Mouse (Mus musculus) embryonic facial prominence, embryonic 11.5 days (tissue): ENCODE data around the gene Esp23. TPM values are rescaled to one million over a fixed set of nuclear protein-coding genes. Genes with fewer than 3 reads are reported as not detected.
"Not testable (repeated sequence)": the region's sequence is repeated elsewhere in the genome, so short reads cannot be mapped to it uniquely, and the experiment has no call there.

Experiments used
- ATAC-seq: fragments of 200-750 bp; cut with Nextera tagmentation; replicated peaks from 2 replicates; pipeline ENCODE4 v1.8.0; 2017; ENCODE audit warnings: low read depth; ENCODE audit not compliant: insufficient number of reproducible peaks, low FRiP score, low TSS enrichment
- DNase-seq: peaks from one replicate; pipeline ENCODE4 v3.0.0-alpha.2; 2015; ENCODE audit warnings: low spot score
- H3K27ac ChIP-seq: fragments of 300-500 bp; sonication (generic); replicated peaks from 2 replicates; pipeline ENCODE4 v1.5.1; 2014; ENCODE audit warnings: mild to moderate bottlenecking, low read depth, low read length, control low read depth
- H3K27me3 ChIP-seq: fragments of 300-500 bp; sonication (generic); 2 replicates; pipeline ENCODE4 v1.6.1; 2014; ENCODE audit warnings: mild to moderate bottlenecking, low read length, moderate library complexity, mixed read lengths; ENCODE audit not compliant: control insufficient read depth, insufficient read depth
- H3K36me3 ChIP-seq: fragments of 300-500 bp; sonication (generic); replicated peaks from 2 replicates; pipeline ENCODE4 v1.6.1; 2014; ENCODE audit warnings: low read depth, mild to moderate bottlenecking, low read length, moderate library complexity, mixed read lengths; ENCODE audit not compliant: control insufficient read depth, insufficient read depth
- H3K4me1 ChIP-seq: fragments of 300-500 bp; sonication (generic); 2 replicates; pipeline ENCODE4 v1.6.1; 2014; ENCODE audit warnings: low read length, mixed read lengths; ENCODE audit not compliant: control insufficient read depth, insufficient read depth
- H3K4me2 ChIP-seq: fragments of 300-500 bp; sonication (generic); 2 replicates; pipeline ENCODE4 v1.6.1; 2014; ENCODE audit warnings: low read depth, mild to moderate bottlenecking, control low read depth, low read length, moderate library complexity
- H3K4me3 ChIP-seq: fragments of 300-500 bp; sonication (generic); 2 replicates; pipeline ENCODE4 v1.5.1; 2014; ENCODE audit warnings: low read depth, low read length, control low read depth
- H3K9ac ChIP-seq: fragments of 300-500 bp; sonication (generic); replicated peaks from 2 replicates; pipeline ENCODE4 v1.6.1; 2014; ENCODE audit warnings: mild to moderate bottlenecking, control low read depth, low read length
- H3K9me3 ChIP-seq: fragments of 300-500 bp; sonication (generic); replicated peaks from 2 replicates; pipeline ENCODE4 v1.6.1; 2016; ENCODE audit warnings: mild to moderate bottlenecking, low read length, inconsistent platforms, mixed read lengths; ENCODE audit not compliant: control insufficient read depth
- WGBS: fragments of 180-500 bp; shearing (Covaris S2); extraction: QIAGEN DNeasy Blood & Tissue Kit; methylation state at CpG from one replicate; pipeline ENCODE4 v1.1.7; 2014; 5-methylcytosine and 5-hydroxymethylcytosine counted together
- polyA plus RNA-seq: library from polyadenylated mRNA; unstranded; fragments of >200 nt; fragmentation: Nextera tagmentation; extraction: Ambion mirVana; gene quantifications from 2 replicates; pipeline ENCODE4 v1.2.1, GENCODE M21; 2014

Esp23 gene
- polyA plus RNA-seq: not detected in 2 replicates

- Histone ChIP-seq H3K36me3 (no peaks in the 10 kb centered on the region), H3K4me2 (no peak within 1 kb of the TSS), H3K9ac (no peak within 1 kb of the TSS), H3K9me3 (no peaks in the 10 kb centered on the region), H3K27ac (no peak within 1 kb of the TSS), H3K27me3 (no peaks in the 10 kb centered on the region), H3K4me3 (no peak within 1 kb of the TSS), H3K4me1 (no peaks in the 10 kb centered on the region)
- 59% methylated on average over 1 of the region's 1 CpGs for WGBS
- ATAC-seq (no peak), DNase-seq (no peak)
Measured at GRCm38 (mm10) chr17:39076937-39077336, at the start of gene Esp23. Gene Esp23 (minus strand): TSS chr17:39077037.

- not testable (repeated sequence) for ATAC-seq, H3K27me3 ChIP-seq, H3K4me3 ChIP-seq, H3K4me2 ChIP-seq, H3K9ac ChIP-seq, H3K9me3 ChIP-seq, H3K27ac ChIP-seq, H3K36me3 ChIP-seq, H3K4me1 ChIP-seq
- 73% methylated on average over 11 of the region's 11 CpGs for WGBS
- peak; percentile 43 for DNase-seq
Measured at GRCm38 (mm10) chr17:39107126-39107525, 30.3 kb upstream of the Esp23 start.

GRCm38 (mm10) chr17:39095034-39095433 lies 18.2 kb upstream of the Esp23 start, which contains the start of gene Esp22:
Gene Esp22 (plus strand): TSS chr17:39095334.
- 100% methylated on average over 1 of the region's 1 CpGs for WGBS
- H3K27me3 ChIP-seq: no peaks in the 10 kb centered on the region

GRCm38 (mm10) chr17:39063641-39064040 lies 13.2 kb downstream of the Esp23 start:
- no peaks in the 10 kb centered on the region for H3K9me3 ChIP-seq
- H3K36me3 ChIP-seq: no peaks in the 10 kb centered on the region
- no peak overlapping the region for H3K4me3 ChIP-seq
- no peak overlapping the region for H3K4me2 ChIP-seq
- ATAC-seq (no peak), DNase-seq (no peak)
- H3K27me3 ChIP-seq: no peaks in the 10 kb centered on the region
- no peak overlapping the region for H3K9ac ChIP-seq
- H3K4me1 ChIP-seq: no peaks in the 10 kb centered on the region
- H3K27ac ChIP-seq: no peak overlapping the region

More at GRCm38 (mm10) chr17:39095034-39095433, 18.2 kb upstream of the Esp23 start, which contains the start of gene Esp22:
- DNase-seq (no peak), ATAC-seq (no peak)
- Histone ChIP-seq H3K4me3 (no peak within 1 kb of the TSS), H3K9me3 (no peaks in the 10 kb centered on the region), H3K4me2 (no peak within 1 kb of the TSS), H3K4me1 (no peaks in the 10 kb centered on the region), H3K27ac (no peak within 1 kb of the TSS), H3K36me3 (no peaks in the 10 kb centered on the region), H3K9ac (no peak within 1 kb of the TSS)

- DNase-seq: no peak
- no peak within 1 kb of the TSS for H3K27ac ChIP-seq
- no peak within 1 kb of the TSS for H3K4me2 ChIP-seq
- H3K9me3 ChIP-seq: no peaks in the 10 kb centered on the region
- H3K4me1 ChIP-seq: no peaks in the 10 kb centered on the region
- no peak within 1 kb of the TSS for H3K9ac ChIP-seq
- H3K4me3 ChIP-seq: no peak within 1 kb of the TSS
- H3K27me3 ChIP-seq: no peaks in the 10 kb centered on the region
- no peaks in the 10 kb centered on the region for H3K36me3 ChIP-seq
- no peak for ATAC-seq
Measured at GRCm38 (mm10) chr17:39043241-39043640, 33.6 kb downstream of the Esp23 start, which contains the start of gene Gm21903. Gene Gm21903 (minus strand): TSS chr17:39043341.

- DNase-seq, H3K4me3 ChIP-seq, H3K4me2 ChIP-seq, H3K27me3 ChIP-seq, ATAC-seq, H3K9ac ChIP-seq, H3K36me3 ChIP-seq, H3K9me3 ChIP-seq, H3K4me1 ChIP-seq, H3K27ac ChIP-seq: not testable (repeated sequence)
- 83% methylated on average over 3 of the region's 3 CpGs for WGBS
Measured at GRCm38 (mm10) chr17:39036395-39036794, 40.4 kb downstream of the Esp23 start, which contains the start of gene Esp24. Gene Esp24 (plus strand): TSS chr17:39036695.

Other genes with a start within 250 kb of the Esp23 start
- not detected in 2 replicates for gene Esp24, start 40.3 kb downstream of the Esp23 start, polyA plus RNA-seq
- not detected in 2 replicates for gene Gm21903, start 33.7 kb downstream of the Esp23 start, polyA plus RNA-seq
- gene Esp22, start 18.3 kb upstream of the Esp23 start, polyA plus RNA-seq: not detected in 2 replicates